Mouse (Mus musculus) kidney, postnatal 36 days (tissue): ENCODE measurements around the gene Psma7.

Experiments
- DNase-seq, 2 experiments: peaks; one replicate each; pipeline ENCODE4 v3.0.0; 2021 to 2022; ENCODE audit warnings: mixed read lengths in 2 of 2

Gene Psma7

DNA sequence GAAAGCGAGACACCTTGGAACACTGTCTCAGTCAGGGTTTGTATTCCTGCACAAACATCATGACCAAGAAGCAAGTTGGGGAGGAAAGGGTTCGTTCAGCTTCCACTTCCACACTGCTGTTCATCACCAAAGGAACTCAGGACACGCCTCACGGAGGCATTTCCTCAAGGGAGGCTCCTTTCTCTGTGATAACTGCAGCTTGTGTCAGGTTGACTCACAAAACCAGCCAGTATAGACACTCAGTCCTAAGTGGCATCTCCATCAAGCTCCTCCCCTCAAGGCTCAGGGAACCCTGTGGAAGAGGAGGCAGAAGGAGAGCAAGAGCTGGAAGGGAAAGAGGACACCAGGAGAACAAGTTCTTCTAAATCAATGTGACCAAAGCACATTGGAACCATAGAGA, 43.8 kb downstream of the Psma7 start:
- no peak for DNase-seq

DNA sequence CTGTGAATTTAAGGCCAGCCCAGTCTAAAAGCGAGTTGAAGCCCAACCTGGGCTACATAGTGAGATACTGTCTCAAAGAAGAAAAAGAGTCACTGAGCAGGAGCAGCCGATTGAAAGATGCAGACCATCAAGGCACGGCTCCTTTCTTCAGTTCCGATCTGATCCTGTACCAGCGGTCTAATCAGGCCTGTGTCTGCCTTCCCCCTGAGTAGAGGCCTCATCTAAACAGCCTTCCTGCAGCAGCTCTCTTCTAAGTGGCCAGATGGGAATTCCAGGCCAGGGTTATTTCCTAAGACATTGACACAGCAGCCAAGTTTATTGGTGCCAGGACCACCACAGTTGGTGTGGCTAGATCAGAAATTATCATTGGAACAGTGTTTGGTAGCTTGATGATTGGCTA, 49.2 kb downstream of the Psma7 start:
- DNase-seq: no peak

DNA sequence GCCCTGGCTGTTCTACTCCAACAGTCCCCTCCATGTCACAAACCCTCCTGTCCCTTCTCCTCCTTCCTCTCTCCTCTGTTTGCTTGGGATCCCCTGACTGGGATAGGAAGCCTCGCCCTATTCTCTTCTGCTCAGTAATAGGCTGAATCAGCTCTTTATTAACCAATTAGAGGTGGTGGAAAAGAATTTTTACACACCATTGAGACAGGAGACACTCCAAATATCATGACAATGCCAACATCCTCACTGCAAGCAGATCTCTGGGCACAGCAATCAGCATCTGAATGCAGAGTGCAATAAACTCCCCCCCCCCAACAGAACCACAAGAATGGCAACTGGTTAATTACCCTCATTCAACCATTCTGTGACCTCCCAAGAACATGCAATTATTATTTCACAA, 53.1 kb downstream of the Psma7 start:
- DNase-seq: no peak

DNA sequence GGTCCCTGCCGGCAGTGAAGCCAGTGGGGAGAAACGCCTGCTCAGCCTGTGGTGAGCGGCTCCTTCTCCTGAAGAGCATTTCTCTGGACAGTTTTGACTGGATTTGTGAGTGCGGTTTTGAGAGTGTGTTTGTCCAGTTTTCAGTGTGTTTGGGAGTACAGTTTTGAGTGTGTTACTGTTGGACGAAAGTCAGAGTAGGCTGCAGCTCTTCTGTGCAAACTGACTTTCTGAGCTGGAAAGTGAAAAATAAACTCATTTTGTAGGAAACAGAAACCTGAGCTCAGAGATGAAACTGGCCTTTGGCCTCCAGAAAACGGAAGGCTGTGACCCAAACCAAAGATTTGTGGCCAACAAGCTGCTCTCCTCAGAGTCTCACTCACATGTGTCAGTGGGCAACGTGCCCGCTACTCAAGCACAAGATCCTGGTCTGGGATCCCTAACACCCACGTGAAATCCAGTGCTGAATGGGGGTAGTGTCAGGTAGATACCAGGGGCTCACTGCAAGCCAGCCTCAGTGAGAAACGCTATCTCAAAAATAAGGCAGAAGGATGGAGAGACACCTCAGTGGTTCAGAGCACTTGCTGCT, 55.7 kb downstream of the Psma7 start:
- DNase-seq: no peak
